Mouse (Mus musculus) heart, postnatal 4 days (tissue): ENCODE measurements around the gene Il23a. TPM values are rescaled to one million over a fixed set of nuclear protein-coding genes. Genes with fewer than 3 reads are reported as not detected.
"Not testable (repeated sequence)": the region's sequence is repeated elsewhere in the genome, so short reads cannot be mapped to it uniquely, and the experiment has no call there.

Source experiments
- DNase-seq: peaks from one replicate; pipeline ENCODE4 v3.0.0; 2021
- total RNA-seq, 2 experiments: library from RNA; stranded (reverse); gene quantifications; 2 replicates each; pipeline ENCODE4 v1.2.3; 2021

The Il23a gene
- 1 to 10 TPM; 1.5 to 2.2 TPM for total RNA-seq

- DNase-seq = no peak
Observed at GRCm38 (mm10) chr10:128298702-128299171, at the start of gene Il23a. Il23a (minus strand) TSS chr10:128298752.

GRCm38 (mm10) chr10:128347541-128347940, 49.0 kb upstream of the Il23a start:
- no peak for DNase-seq

- peak; percentile 80 for DNase-seq
Observed at GRCm38 (mm10) chr10:128344568-128345275, 46.2 kb upstream of the Il23a start.

- no peak for DNase-seq
Observed at GRCm38 (mm10) chr10:128343436-128343835, 44.9 kb upstream of the Il23a start.

- DNase-seq = no peak
Observed at GRCm38 (mm10) chr10:128340257-128340656, 41.7 kb upstream of the Il23a start.

GRCm38 (mm10) chr10:128338948-128339347, 40.4 kb upstream of the Il23a start:
- no peak for DNase-seq

GRCm38 (mm10) chr10:128338415-128338814, 39.9 kb upstream of the Il23a start:
- no peak for DNase-seq

- peak; percentile 98 for DNase-seq
Observed at GRCm38 (mm10) chr10:128337306-128338181, 39.0 kb upstream of the Il23a start, which contains the start of gene Cs. Cs (plus strand) TSS chr10:128337734.

GRCm38 (mm10) chr10:128336597-128336996, 38.0 kb upstream of the Il23a start:
- no peak for DNase-seq

GRCm38 (mm10) chr10:128336195-128336594, 37.6 kb upstream of the Il23a start:
- no peak for DNase-seq

GRCm38 (mm10) chr10:128335582-128335981, 37.0 kb upstream of the Il23a start:
- peak; percentile 87 for DNase-seq

GRCm38 (mm10) chr10:128332358-128333249, 34.1 kb upstream of the Il23a start:
- DNase-seq = not testable (repeated sequence)

GRCm38 (mm10) chr10:128327610-128328009, 29.1 kb upstream of the Il23a start:
- no peak for DNase-seq

GRCm38 (mm10) chr10:128326825-128327224, 28.3 kb upstream of the Il23a start:
- no peak for DNase-seq

- DNase-seq = no peak
Observed at GRCm38 (mm10) chr10:128323516-128323915, 25.0 kb upstream of the Il23a start.

GRCm38 (mm10) chr10:128322141-128323108, 23.9 kb upstream of the Il23a start, which contains the start of gene Cnpy2:
Cnpy2 (plus strand) TSS chr10:128322459.
- DNase-seq = peak; percentile 88

GRCm38 (mm10) chr10:128321641-128322040, 23.1 kb upstream of the Il23a start:
- DNase-seq = no peak

- no peak for DNase-seq
Observed at GRCm38 (mm10) chr10:128315578-128315977, 17.0 kb upstream of the Il23a start.

GRCm38 (mm10) chr10:128310902-128311301, 12.3 kb upstream of the Il23a start:
- no peak for DNase-seq

GRCm38 (mm10) chr10:128310177-128310576, 11.6 kb upstream of the Il23a start:
- DNase-seq = peak; percentile 69

- no peak for DNase-seq
Observed at GRCm38 (mm10) chr10:128309654-128310053, 11.1 kb upstream of the Il23a start.
